Mouse (Mus musculus) CD4-positive helper T cell, adult 2 months (primary cell): ENCODE measurements around the gene Gm20894.
"Not testable (repeated sequence)": the region's sequence is repeated elsewhere in the genome, so short reads cannot be mapped to it uniquely, and the experiment has no call there.

Source experiments
- DNase-seq: peaks from one replicate; pipeline ENCODE4 v3.0.0-alpha.2; 2012; ENCODE audit warnings: low read depth, missing footprints, low spot score

Gm20894 gene

DNA sequence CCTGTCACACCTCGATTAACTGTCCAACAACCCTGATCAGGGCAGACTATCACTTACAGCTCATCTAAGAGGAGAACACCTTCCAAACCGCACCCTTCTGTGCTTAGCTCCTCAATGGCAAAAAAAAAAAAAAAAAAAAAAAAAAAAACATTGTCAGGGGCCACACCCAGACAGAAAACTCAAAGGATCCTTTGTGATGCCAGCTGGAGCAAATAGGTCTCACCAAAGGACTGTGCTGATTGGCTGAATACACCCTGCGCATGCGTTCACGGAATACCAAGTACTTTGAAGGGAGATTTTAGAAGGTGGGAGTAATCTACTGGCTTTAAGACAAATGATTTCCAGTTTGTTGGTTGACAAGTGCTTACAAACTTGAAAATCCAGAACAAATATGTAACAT lies at the start of gene Gm20894:
Gene Gm20894, minus strand, starts transcription at position 101 of the 400 bp plus-strand sequence.
- not testable (repeated sequence) for DNase-seq
